In genomic region chr7:133576825-133577224, GRCm38 (mm10) we compare ENCODE assay signal across 29 mouse cellular contexts. TPM values are rescaled to one million over a fixed set of nuclear protein-coding genes. Genes with fewer than 3 reads are reported as not detected.
A peak's percentile ranks its signal among the peaks of the same experiment; 100 is the strongest.
DNase-seq lines count a peak whose midpoint lies in the region; ATAC-seq and TF ChIP-seq lines count a peak whose summit lies in the region.
"Had no signal": no experiment of that assay in that cellular context is flagged by ENCODE, and none has a peak within 500 bp of the region (broad histone marks: within the 10 kb centered on the region; RNA-seq: fewer than 3 reads in every experiment).

No protein-coding gene starts in this region.

- H3K4me2 ChIP-seq in kidney, embryonic 16.5 days (replicated peaks; ENCODE audit: low read depth, low read length) = no peak overlapping the region
- H3K4me2 ChIP-seq in neural tube, embryonic 15.5 days = no peak overlapping the region
- H3K4me2 ChIP-seq: hindbrain, embryonic 13.5 days; midbrain, embryonic 12.5 days had no signal

- TF ChIP-seq CTCF in kidney, adult 2 months (conservative IDR thresholded peaks at IDR 0.05; ENCODE audit: insufficient read depth, insufficient read length, low read depth, low read length) = no peak
- no peak for TF ChIP-seq CTCF in E14TG2a.4 (conservative IDR thresholded peaks at IDR 0.05; ENCODE audit: low read length)

- peak overlapping the region; percentile 31; the same call in 1 of the 2 replicates for H3K27ac ChIP-seq in kidney, embryonic 16.5 days (ENCODE audit: low read length)
- no peak overlapping the region for H3K27ac ChIP-seq in kidney, adult 2 months (ENCODE audit: insufficient read depth, low read depth, low read length)
- no peak overlapping the region for H3K27ac ChIP-seq in neural tube, embryonic 15.5 days (replicated peaks)
- H3K27ac ChIP-seq: hindbrain, embryonic 13.5 days; layer of hippocampus, adult 2 months; midbrain, embryonic 12.5 days had no signal

- H3K9me3 ChIP-seq in kidney, embryonic 16.5 days (ENCODE audit: low read length) = no peaks in the 10 kb centered on the region
- no peaks in the 10 kb centered on the region for H3K9me3 ChIP-seq in E14TG2a.4 (ENCODE audit: low read length)
- H3K9me3 ChIP-seq in neural tube, embryonic 15.5 days (replicated peaks) = no peaks in the 10 kb centered on the region
- H3K9me3 ChIP-seq: G1E; hindbrain, embryonic 13.5 days; midbrain, embryonic 12.5 days had no signal

- no peaks in the 10 kb centered on the region for H3K27me3 ChIP-seq in kidney, embryonic 16.5 days (ENCODE audit: insufficient read depth, low read length)
- no peaks in the 10 kb centered on the region for H3K27me3 ChIP-seq in kidney, adult 2 months (replicated peaks; ENCODE audit: control insufficient read depth, insufficient read depth, low read length)
- H3K27me3 ChIP-seq in E14TG2a.4 (ENCODE audit: insufficient read depth, low read length) = peaks cover 3% of the 10 kb centered on the region; the same call in 1 of the 2 replicates
- no peaks in the 10 kb centered on the region for H3K27me3 ChIP-seq in neural tube, embryonic 15.5 days (replicated peaks)
- H3K27me3 ChIP-seq: hindbrain, embryonic 13.5 days; midbrain, embryonic 12.5 days had no signal

- intact Hi-C loops in gastrocnemius, postnatal 14 days (cut with DNase I; ENCODE audit: low total_unique reads) = no loop called here

- 9% methylated on average over 4 of the region's 4 CpGs for WGBS in kidney, embryonic 16.5 days
- WGBS in kidney, adult 2 months = 27% methylated on average over 4 of the region's 4 CpGs
- WGBS in neural tube, embryonic 15.5 days = 44% methylated on average over 4 of the region's 4 CpGs

- peak; percentile 73 for ATAC-seq in kidney, embryonic 16.5 days (ENCODE audit: low FRiP score, low TSS enrichment)
- ATAC-seq in neural tube, embryonic 15.5 days (ENCODE audit: low FRiP score) = no peak
- ATAC-seq: forebrain, postnatal 0 days; lung, postnatal 0 days had no signal

- no peak overlapping the region for H3K4me3 ChIP-seq in kidney, embryonic 16.5 days (ENCODE audit: low read length)
- H3K4me3 ChIP-seq in kidney, adult 2 months (ENCODE audit: insufficient read depth, low read depth, low read length) = no peak overlapping the region
- peak overlapping the region; percentile 70 for H3K4me3 ChIP-seq in E14TG2a.4 (replicated peaks; ENCODE audit: low read length)
- H3K4me3 ChIP-seq in neural tube, embryonic 15.5 days (replicated peaks) = no peak overlapping the region
- H3K4me3 ChIP-seq: hindbrain, embryonic 13.5 days; layer of hippocampus, adult 2 months; midbrain, embryonic 12.5 days had no signal

- H3K36me3 ChIP-seq in kidney, embryonic 16.5 days (ENCODE audit: insufficient read depth, low read length) = no peaks in the 10 kb centered on the region
- no peaks in the 10 kb centered on the region for H3K36me3 ChIP-seq in kidney, adult 2 months (ENCODE audit: control insufficient read depth, insufficient read depth, low read length)
- H3K36me3 ChIP-seq in E14TG2a.4 (ENCODE audit: insufficient read depth, low read length) = 0 out of 2 replicates have a peak, but pooled peaks cover 5% of the 10 kb centered on the region
- no peaks in the 10 kb centered on the region for H3K36me3 ChIP-seq in neural tube, embryonic 15.5 days
- H3K36me3 ChIP-seq: G1E; hindbrain, embryonic 13.5 days; midbrain, embryonic 12.5 days had no signal

- H3K4me1 ChIP-seq in kidney, embryonic 16.5 days (ENCODE audit: insufficient read depth, low read length) = peaks cover 12% of the 10 kb centered on the region
- H3K4me1 ChIP-seq in kidney, adult 2 months (ENCODE audit: control insufficient read depth, insufficient read depth, low read length) = no peaks in the 10 kb centered on the region
- H3K4me1 ChIP-seq in E14TG2a.4 (replicated peaks; ENCODE audit: low read depth, low read length) = peaks cover 68% of the 10 kb centered on the region
- H3K4me1 ChIP-seq in neural tube, embryonic 15.5 days = no peaks in the 10 kb centered on the region; the same call in 1 of the 2 replicates
- H3K4me1 ChIP-seq: midbrain, embryonic 12.5 days had no signal

- 0 out of 2 replicates have a peak overlapping the region, but pooled peaks have one; percentile 29 for H3K9ac ChIP-seq in kidney, embryonic 16.5 days (replicated peaks; ENCODE audit: low read length)
- H3K9ac ChIP-seq in neural tube, embryonic 15.5 days (replicated peaks) = no peak overlapping the region
- H3K9ac ChIP-seq: forebrain, postnatal 0 days; hindbrain, embryonic 13.5 days; midbrain, embryonic 12.5 days had no signal

- TF ChIP-seq POLR2A in kidney, adult 2 months (IDR thresholded peaks at IDR 0.05; ENCODE audit: low read depth, low read length) = no peak

- peak; percentile 15 for DNase-seq in embryo, embryonic 11 days
- no peak for DNase-seq in embryo, embryonic 9.5 days (ENCODE audit: extremely low spot score)
- no peak for DNase-seq in kidney, adult 2 months
- DNase-seq in ZHBTc4 (ENCODE audit: low read depth, low spot score) = peak; percentile 91
- DNase-seq in gastrocnemius, postnatal 14 days = no peak
- DNase-seq: adrenal gland, postnatal 25 days; cerebellum, adult 8-10 months; cerebellum, postnatal 36 days; forebrain, postnatal 0 days; thymus, adult 2 months had no signal

RNA-seq across cellular contexts. Expression of gene Tex36, which starts 25.1 kb away (rescaled TPM):
- polyA plus RNA-seq in kidney, embryonic 16.5 days (2015; fragmentation: Nextera tagmentation; extraction: Ambion mirVana) = not detected in 2 replicates
- polyA plus RNA-seq in kidney, adult 2 months (2012; rRNA removed) = not detected in 2 replicates
- total RNA-seq in gastrocnemius, postnatal 14 days (2021) = not detected
- polyA plus RNA-seq in neural tube, embryonic 15.5 days (2015; fragmentation: Nextera tagmentation; extraction: Ambion mirVana) = not detected in 2 replicates
- total RNA-seq: adrenal gland, postnatal 25 days; forebrain, postnatal 0 days; G1E; gastrocnemius, adult 18-20 months; gastrocnemius, postnatal 4 days; heart, adult 8-10 months; heart, postnatal 25 days; layer of hippocampus, adult 2 months; layer of hippocampus, postnatal 25 days; liver, adult 2 months; neutrophil, adult 5-6 weeks had no signal
- polyA plus RNA-seq: forebrain, embryonic 11.5 days; G1E; heart, embryonic 14.5 days; liver, adult 2 months; liver, embryonic 16.5 days; lung, postnatal 0 days; midbrain, embryonic 12.5 days; stomach, embryonic 16.5 days; thymus, adult 2 months had no signal

Comparison
In these comparisons a context has a peak if more than half of its experiments do, and no peak if none do; other contexts are left out.
1. DNase-seq: peak in embryo, embryonic 11 days (single experiment) and ZHBTc4 (single experiment); none in embryo, embryonic 9.5 days (single experiment), kidney, adult 2 months (single experiment) and gastrocnemius, postnatal 14 days (single experiment).